Mouse (Mus musculus) left cerebral cortex, adult 11 months (tissue): ENCODE results near the gene Ifit3.
"Not testable (repeated sequence)": the region's sequence is repeated elsewhere in the genome, so short reads cannot be mapped to it uniquely, and the experiment has no call there.

Source experiments
- DNase-seq: peaks from one replicate; pipeline ENCODE4 v3.0.0; 2022; ENCODE audit warnings: low spot score

The Ifit3 gene

GRCm38 (mm10) chr19:34583126-34583766 lies at the start of gene Ifit3:
Gene Ifit3, plus strand, starts transcription at chr19:34583531.
- DNase-seq = not testable (repeated sequence)

GRCm38 (mm10) chr19:34539422-34539821 lies 43.9 kb upstream of the Ifit3 start:
- DNase-seq = no peak

- DNase-seq = no peak
These were observed 37.1 kb upstream of the Ifit3 start for GRCm38 (mm10) chr19:34546211-34546610.

- peak; percentile 50 for DNase-seq
These were observed 35.4 kb upstream of the Ifit3 start for GRCm38 (mm10) chr19:34547976-34548375.

- DNase-seq = no peak
These were observed 33.2 kb upstream of the Ifit3 start for GRCm38 (mm10) chr19:34550205-34550533.

- DNase-seq = peak; percentile 50
These were observed 32.7 kb upstream of the Ifit3 start, which contains the start of gene Ifit2 for GRCm38 (mm10) chr19:34550534-34551223. Gene Ifit2, plus strand, starts transcription at chr19:34550694.

- DNase-seq = no peak
These were observed 31.4 kb upstream of the Ifit3 start for GRCm38 (mm10) chr19:34551981-34552380.

GRCm38 (mm10) chr19:34553021-34553420 lies 30.3 kb upstream of the Ifit3 start:
- no peak for DNase-seq

- DNase-seq = no peak
These were observed 29.8 kb upstream of the Ifit3 start for GRCm38 (mm10) chr19:34553522-34553921.

- DNase-seq = no peak
These were observed 29.3 kb upstream of the Ifit3 start for GRCm38 (mm10) chr19:34554061-34554460.

- DNase-seq = no peak
These were observed 26.7 kb upstream of the Ifit3 start for GRCm38 (mm10) chr19:34556621-34557020.

- no peak for DNase-seq
These were observed 20.8 kb upstream of the Ifit3 start for GRCm38 (mm10) chr19:34562556-34562955.

- no peak for DNase-seq
These were observed 17.1 kb upstream of the Ifit3 start for GRCm38 (mm10) chr19:34566178-34566784.

GRCm38 (mm10) chr19:34568988-34569895 lies 14.1 kb upstream of the Ifit3 start:
- DNase-seq = no peak

GRCm38 (mm10) chr19:34569896-34570476 lies 13.3 kb upstream of the Ifit3 start:
- DNase-seq = no peak

- DNase-seq = no peak
These were observed 12.3 kb upstream of the Ifit3 start for GRCm38 (mm10) chr19:34571080-34571479.

GRCm38 (mm10) chr19:34573650-34574049 lies 9.7 kb upstream of the Ifit3 start:
- no peak for DNase-seq

- DNase-seq = no peak
These were observed 6.2 kb upstream of the Ifit3 start for GRCm38 (mm10) chr19:34577121-34577520.

GRCm38 (mm10) chr19:34582696-34583095 lies 635 bp upstream of the Ifit3 start:
- DNase-seq = not testable (repeated sequence)

GRCm38 (mm10) chr19:34585740-34586458 lies 2.6 kb downstream of the Ifit3 start:
- not testable (repeated sequence) for DNase-seq
